Mouse (Mus musculus) liver, embryonic 14.5 days (tissue): Measurements from ENCODE around the gene Hes1.

Source experiments
- CTCF ChIP-seq: IDR thresholded peaks from 2 replicates; pipeline ENCODE4 v1.5.1; 2016; ENCODE audit warnings: antibody characterized with exemption, low read depth, control low read depth
- EP300 ChIP-seq: IDR thresholded peaks from 2 replicates; pipeline ENCODE4 v1.6.1; 2016; ENCODE audit warnings: antibody characterized with exemption, low read depth

DNA sequence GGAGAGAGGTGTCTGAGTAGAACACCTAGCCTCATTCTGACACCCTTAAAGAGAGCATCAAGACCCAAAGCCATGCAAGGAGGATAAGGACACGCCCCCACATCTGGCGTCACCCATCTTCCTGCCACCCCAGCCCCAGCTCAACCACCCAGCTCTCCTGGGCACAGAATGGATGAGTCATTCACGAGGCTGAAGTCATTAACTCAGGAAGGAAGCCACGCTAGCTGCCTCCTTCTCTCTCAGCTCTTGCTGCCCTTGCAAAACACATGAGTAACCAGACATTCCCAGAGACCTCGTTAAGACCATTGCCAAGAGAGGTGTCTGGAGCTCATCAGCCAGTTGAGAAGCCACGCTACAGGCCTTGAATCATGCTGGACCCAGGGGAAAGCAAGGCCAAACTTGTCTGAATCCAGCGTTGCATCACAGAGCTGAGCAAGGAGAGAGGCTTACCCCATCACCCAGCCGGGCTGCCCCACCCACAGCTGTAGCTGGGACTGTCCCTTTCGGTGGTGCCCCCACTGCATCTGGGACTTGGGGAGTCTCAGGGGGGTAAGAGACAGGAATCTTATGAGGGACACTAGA lies 39.4 kb upstream of the Hes1 start:
- no peak for TF ChIP-seq CTCF
- no peak for TF ChIP-seq EP300
